Mouse (Mus musculus): ENCODE data around the gene Umad1. TPM values are rescaled to one million over a fixed set of nuclear protein-coding genes. Genes with fewer than 3 reads are reported as not detected.

Umad1 gene
- polyA plus RNA-seq, 1 experiment, result 5.9 TPM

DNA sequence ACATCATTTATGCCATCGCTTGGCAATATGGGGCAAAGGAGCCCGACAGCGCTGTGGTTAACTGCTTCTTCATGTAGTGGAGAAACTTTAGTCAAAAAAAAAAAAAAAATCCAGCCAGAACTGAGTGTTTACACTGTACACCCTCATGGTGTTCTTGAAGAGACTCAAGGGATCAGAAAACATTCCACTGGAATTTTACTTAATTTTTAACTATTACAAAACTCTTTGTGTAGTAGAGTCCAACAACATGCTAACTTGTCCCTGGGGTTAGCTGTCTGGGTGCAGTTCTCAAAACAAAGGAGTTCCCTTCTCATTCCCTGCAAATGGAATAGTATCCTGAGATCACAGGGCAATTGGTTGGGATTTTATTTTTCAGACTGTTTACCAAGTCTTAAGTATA, 210.8 kb downstream of the Umad1 start:
- H3K36me3 ChIP-seq (ENCODE audit: control insufficient read depth, insufficient read depth), result no peaks in the 10 kb centered on the region
- no peaks in the 10 kb centered on the region for H3K79me2 ChIP-seq (ENCODE audit: control insufficient read depth, insufficient read depth)
- H3K4me2 ChIP-seq (ENCODE audit: low read depth), result no peak overlapping the region
- H3K4me3 ChIP-seq, result no peak overlapping the region
- H3K27me3 ChIP-seq (ENCODE audit: control insufficient read depth, insufficient read depth, insufficient read length), result no peaks in the 10 kb centered on the region
- TF ChIP-seq E2F4 (IDR thresholded peaks at IDR 0.05; ENCODE audit: insufficient read depth) (no peak), CEBPB (IDR thresholded peaks at IDR 0.05; ENCODE audit: insufficient read depth, poor library complexity, severe bottlenecking) (no peak), POLR2A (IDR thresholded peaks at IDR 0.05; ENCODE audit: insufficient read length, low read depth) (no peak), MYOD1 (IDR thresholded peaks at IDR 0.05; ENCODE audit: control insufficient read depth in 1 of 3, insufficient read length in 2 of 3, low read depth in 2 of 3) (no peak), REST (IDR thresholded peaks at IDR 0.05; ENCODE audit: insufficient read depth, insufficient read length) (no peak), POLR2AphosphoS2 (IDR thresholded peaks at IDR 0.05; ENCODE audit: insufficient read length, low read depth) (no peak), USF1 (IDR thresholded peaks at IDR 0.05; ENCODE audit: low read depth) (no peak)
- H3ac ChIP-seq (ENCODE audit: control insufficient read depth, insufficient read length), result no peak overlapping the region

DNA sequence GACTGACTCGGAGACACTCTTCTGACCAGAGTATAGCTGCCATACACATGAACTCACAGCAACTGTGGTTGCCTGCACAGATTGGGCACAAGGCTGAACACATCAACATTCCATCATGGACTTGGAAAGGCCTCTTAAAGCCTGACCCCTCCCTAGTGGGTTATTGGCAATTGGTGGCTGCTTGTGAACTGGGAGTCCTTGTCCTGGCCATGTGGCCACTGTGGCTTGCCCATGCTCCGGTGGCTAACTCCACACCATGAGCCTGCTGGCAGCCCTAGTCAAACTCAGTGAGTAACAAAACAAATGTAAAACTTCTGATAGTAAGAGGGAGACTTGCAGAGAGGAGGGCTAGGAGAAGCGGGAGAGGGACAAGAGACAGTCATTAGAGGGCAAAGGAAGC, 213.0 kb downstream of the Umad1 start:
- Histone ChIP-seq H3K27me3 (ENCODE audit: control insufficient read depth, insufficient read depth, insufficient read length) (no peaks in the 10 kb centered on the region), H3ac (ENCODE audit: control insufficient read depth, insufficient read length) (no peak overlapping the region), H3K79me2 (ENCODE audit: control insufficient read depth, insufficient read depth) (no peaks in the 10 kb centered on the region), H3K4me2 (ENCODE audit: low read depth) (no peak overlapping the region), H3K36me3 (ENCODE audit: control insufficient read depth, insufficient read depth) (no peaks in the 10 kb centered on the region), H3K4me3 (no peak overlapping the region)
- TF ChIP-seq MAX (IDR thresholded peaks at IDR 0.05; ENCODE audit: low read depth) (no peak), E2F4 (IDR thresholded peaks at IDR 0.05; ENCODE audit: insufficient read depth) (no peak), USF1 (IDR thresholded peaks at IDR 0.05; ENCODE audit: low read depth) (no peak), POLR2AphosphoS2 (IDR thresholded peaks at IDR 0.05; ENCODE audit: insufficient read length, low read depth) (no peak), TCF12 (IDR thresholded peaks at IDR 0.05; ENCODE audit: insufficient read depth, poor library complexity, severe bottlenecking) (no peak), CEBPB (IDR thresholded peaks at IDR 0.05; ENCODE audit: insufficient read depth, poor library complexity, severe bottlenecking) (no peak), REST (IDR thresholded peaks at IDR 0.05; ENCODE audit: insufficient read depth, insufficient read length) (no peak), SRF (IDR thresholded peaks at IDR 0.05; ENCODE audit: control insufficient read depth, insufficient read length, low read depth) (no peak), POLR2A (IDR thresholded peaks at IDR 0.05; ENCODE audit: insufficient read length, low read depth) (no peak), MYOG (IDR thresholded peaks at IDR 0.05; ENCODE audit: control insufficient read depth in 1 of 3, insufficient read depth in 1 of 3, insufficient read length in 2 of 3, low read depth in 2 of 3) (no peak), TCF3 (IDR thresholded peaks at IDR 0.05; ENCODE audit: insufficient read length, low read depth) (no peak), MYOD1 (IDR thresholded peaks at IDR 0.05; ENCODE audit: control insufficient read depth in 1 of 3, insufficient read length in 2 of 3, low read depth in 2 of 3) (no peak)

DNA sequence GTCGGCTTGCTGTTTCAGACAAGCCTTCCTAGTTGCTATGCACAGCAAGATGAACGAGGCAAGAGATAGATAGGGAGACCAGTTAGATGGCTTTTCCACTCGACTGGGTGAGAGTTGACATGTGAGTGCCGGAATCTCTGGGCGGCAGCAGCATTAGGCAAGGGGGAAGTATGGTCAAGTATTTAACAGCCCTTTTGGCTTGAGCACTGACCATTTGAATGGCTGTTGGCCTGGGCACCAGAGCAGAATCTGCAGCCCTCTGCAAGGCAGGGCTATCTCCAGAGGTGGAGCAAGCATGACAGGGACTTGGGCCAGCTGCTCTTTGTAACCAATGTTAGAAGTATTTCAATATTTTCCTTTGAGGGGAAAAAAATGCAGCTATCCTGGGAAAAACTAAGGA, 213.8 kb downstream of the Umad1 start:
- H3ac ChIP-seq (ENCODE audit: control insufficient read depth, insufficient read length), result no peak overlapping the region
- no peak for TF ChIP-seq POLR2A (IDR thresholded peaks at IDR 0.05; ENCODE audit: insufficient read length, low read depth)
- TF ChIP-seq E2F4 (IDR thresholded peaks at IDR 0.05; ENCODE audit: insufficient read depth), result no peak
- TF ChIP-seq TCF3 (IDR thresholded peaks at IDR 0.05; ENCODE audit: insufficient read length, low read depth), result no peak
- TF ChIP-seq USF1 (IDR thresholded peaks at IDR 0.05; ENCODE audit: low read depth), result no peak
- TF ChIP-seq MYOD1 (IDR thresholded peaks at IDR 0.05; ENCODE audit: control insufficient read depth in 1 of 3, insufficient read length in 2 of 3, low read depth in 2 of 3), result no peak
- no peak for TF ChIP-seq CEBPB (IDR thresholded peaks at IDR 0.05; ENCODE audit: insufficient read depth, poor library complexity, severe bottlenecking)
- no peak for TF ChIP-seq TCF12 (IDR thresholded peaks at IDR 0.05; ENCODE audit: insufficient read depth, poor library complexity, severe bottlenecking)
- no peak for TF ChIP-seq POLR2AphosphoS2 (IDR thresholded peaks at IDR 0.05; ENCODE audit: insufficient read length, low read depth)
- TF ChIP-seq SRF (IDR thresholded peaks at IDR 0.05; ENCODE audit: control insufficient read depth, insufficient read length, low read depth), result no peak
- TF ChIP-seq MAX (IDR thresholded peaks at IDR 0.05; ENCODE audit: low read depth), result no peak
- no peak for TF ChIP-seq REST (IDR thresholded peaks at IDR 0.05; ENCODE audit: insufficient read depth, insufficient read length)
- no peak for TF ChIP-seq MYOG (IDR thresholded peaks at IDR 0.05; ENCODE audit: control insufficient read depth in 1 of 3, insufficient read depth in 1 of 3, insufficient read length in 2 of 3, low read depth in 2 of 3)
- H3K4me3 ChIP-seq, result no peak overlapping the region
- H3K4me2 ChIP-seq (ENCODE audit: low read depth), result no peak overlapping the region
- no peaks in the 10 kb centered on the region for H3K27me3 ChIP-seq (ENCODE audit: control insufficient read depth, insufficient read depth, insufficient read length)
- H3K79me2 ChIP-seq (ENCODE audit: control insufficient read depth, insufficient read depth), result no peaks in the 10 kb centered on the region
- H3K36me3 ChIP-seq (ENCODE audit: control insufficient read depth, insufficient read depth), result no peaks in the 10 kb centered on the region

DNA sequence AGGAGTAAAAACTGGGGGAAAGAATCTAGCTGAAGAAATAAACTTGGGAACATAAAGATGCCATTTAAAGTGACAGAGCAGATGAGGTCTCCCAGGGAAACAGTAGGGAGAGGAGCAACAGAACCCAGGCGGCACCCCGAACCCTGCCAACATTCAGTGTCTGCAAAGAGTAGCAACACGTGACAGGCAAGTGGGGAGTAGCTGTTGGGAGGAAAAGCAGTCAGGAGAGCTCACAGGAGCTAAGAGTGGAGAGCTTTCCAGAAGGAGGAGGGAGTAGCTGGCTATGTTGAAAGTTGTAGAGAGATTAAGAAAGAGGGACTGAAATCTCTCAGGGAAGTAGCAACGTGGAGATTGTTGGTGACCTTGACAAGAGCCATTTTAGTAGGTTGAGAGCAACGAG, 214.4 kb downstream of the Umad1 start:
- Histone ChIP-seq H3K36me3 (ENCODE audit: control insufficient read depth, insufficient read depth) (no peaks in the 10 kb centered on the region), H3K79me2 (ENCODE audit: control insufficient read depth, insufficient read depth) (no peaks in the 10 kb centered on the region), H3K27me3 (ENCODE audit: control insufficient read depth, insufficient read depth, insufficient read length) (no peaks in the 10 kb centered on the region), H3K4me2 (ENCODE audit: low read depth) (no peak overlapping the region), H3K4me3 (no peak overlapping the region), H3ac (ENCODE audit: control insufficient read depth, insufficient read length) (no peak overlapping the region)
- no peak for TF ChIP-seq MYOD1 (IDR thresholded peaks at IDR 0.05; ENCODE audit: control insufficient read depth in 1 of 3, insufficient read length in 2 of 3, low read depth in 2 of 3)
- TF ChIP-seq USF1 (IDR thresholded peaks at IDR 0.05; ENCODE audit: low read depth), result peak; percentile 19

DNA sequence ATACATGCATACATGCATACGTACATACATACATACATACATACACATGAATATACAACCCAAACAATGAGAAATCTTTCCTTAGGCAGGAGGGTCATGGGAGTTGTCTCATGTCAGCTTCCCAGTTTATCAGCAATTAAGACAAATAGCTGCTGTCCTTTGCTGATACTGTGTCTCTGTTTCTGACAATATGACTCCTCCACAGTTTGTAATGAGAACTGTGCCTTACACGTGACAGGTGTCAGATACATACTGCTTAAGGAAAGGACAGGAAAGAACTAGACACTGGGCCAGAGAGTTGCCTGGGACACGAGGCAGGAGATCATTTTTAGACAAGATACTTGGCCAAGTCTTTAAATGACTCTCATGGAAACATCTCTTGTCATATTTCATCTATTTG, 215.2 kb downstream of the Umad1 start:
- no peaks in the 10 kb centered on the region for H3K36me3 ChIP-seq (ENCODE audit: control insufficient read depth, insufficient read depth)
- TF ChIP-seq TCF3 (IDR thresholded peaks at IDR 0.05; ENCODE audit: insufficient read length, low read depth) (no peak), TCF12 (IDR thresholded peaks at IDR 0.05; ENCODE audit: insufficient read depth, poor library complexity, severe bottlenecking) (no peak), MYOG (IDR thresholded peaks at IDR 0.05; ENCODE audit: control insufficient read depth in 1 of 3, insufficient read depth in 1 of 3, insufficient read length in 2 of 3, low read depth in 2 of 3) (no peak), CEBPB (IDR thresholded peaks at IDR 0.05; ENCODE audit: insufficient read depth, poor library complexity, severe bottlenecking) (no peak), SRF (IDR thresholded peaks at IDR 0.05; ENCODE audit: control insufficient read depth, insufficient read length, low read depth) (no peak), POLR2A (IDR thresholded peaks at IDR 0.05; ENCODE audit: insufficient read length, low read depth) (no peak), MYOD1 (IDR thresholded peaks at IDR 0.05; ENCODE audit: control insufficient read depth in 1 of 3, insufficient read length in 2 of 3, low read depth in 2 of 3) (no peak), E2F4 (IDR thresholded peaks at IDR 0.05; ENCODE audit: insufficient read depth) (no peak), POLR2AphosphoS2 (IDR thresholded peaks at IDR 0.05; ENCODE audit: insufficient read length, low read depth) (no peak), USF1 (IDR thresholded peaks at IDR 0.05; ENCODE audit: low read depth) (no peak), REST (IDR thresholded peaks at IDR 0.05; ENCODE audit: insufficient read depth, insufficient read length) (no peak), MAX (IDR thresholded peaks at IDR 0.05; ENCODE audit: low read depth) (no peak)
- no peak overlapping the region for H3ac ChIP-seq (ENCODE audit: control insufficient read depth, insufficient read length)
- no peak overlapping the region for H3K4me3 ChIP-seq
- H3K79me2 ChIP-seq (ENCODE audit: control insufficient read depth, insufficient read depth), result no peaks in the 10 kb centered on the region
- no peaks in the 10 kb centered on the region for H3K27me3 ChIP-seq (ENCODE audit: control insufficient read depth, insufficient read depth, insufficient read length)
- H3K4me2 ChIP-seq (ENCODE audit: low read depth), result no peak overlapping the region
